Mouse (Mus musculus) left cerebral cortex, adult 8-10 months (tissue): Measurements from ENCODE around the gene Sprr2a3. TPM values are rescaled to one million over a fixed set of nuclear protein-coding genes. Genes with fewer than 3 reads are reported as not detected.
"Not testable (repeated sequence)": the region's sequence is repeated elsewhere in the genome, so short reads cannot be mapped to it uniquely, and the experiment has no call there.

Experiments
- DNase-seq, 2 experiments: peaks; one replicate each; pipeline ENCODE4 v3.0.0; 2022; ENCODE audit warnings: low spot score in 2 of 2
- total RNA-seq, 4 experiments: library from RNA; stranded (reverse); gene quantifications; 2 replicates each; pipeline ENCODE4 v1.2.4; 2022

Sprr2a3 gene
- not detected for total RNA-seq

DNA sequence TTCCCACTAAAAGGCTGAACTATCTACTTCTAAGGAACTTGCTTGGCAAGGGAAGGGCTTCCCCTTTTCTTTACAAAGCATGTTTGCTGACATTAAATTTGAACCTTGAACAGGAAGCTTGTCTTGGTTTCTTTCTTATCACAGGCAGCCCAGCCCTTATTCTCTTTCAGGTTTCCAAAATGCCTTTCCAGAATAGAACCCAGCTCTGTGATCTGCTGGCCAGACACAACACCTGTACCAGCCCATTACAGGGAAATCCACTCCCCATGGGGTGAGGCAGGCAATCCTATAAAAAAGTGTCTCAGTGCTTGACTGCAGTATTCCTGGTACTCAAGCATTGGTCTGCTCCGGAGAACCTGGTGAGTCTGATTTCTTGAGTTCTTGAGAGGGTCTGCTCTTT is at the start of gene Sprr2a3:
Gene Sprr2a3 (plus strand): TSS at position 317 of the 400 bp plus-strand sequence.
- not testable (repeated sequence) for DNase-seq

DNA sequence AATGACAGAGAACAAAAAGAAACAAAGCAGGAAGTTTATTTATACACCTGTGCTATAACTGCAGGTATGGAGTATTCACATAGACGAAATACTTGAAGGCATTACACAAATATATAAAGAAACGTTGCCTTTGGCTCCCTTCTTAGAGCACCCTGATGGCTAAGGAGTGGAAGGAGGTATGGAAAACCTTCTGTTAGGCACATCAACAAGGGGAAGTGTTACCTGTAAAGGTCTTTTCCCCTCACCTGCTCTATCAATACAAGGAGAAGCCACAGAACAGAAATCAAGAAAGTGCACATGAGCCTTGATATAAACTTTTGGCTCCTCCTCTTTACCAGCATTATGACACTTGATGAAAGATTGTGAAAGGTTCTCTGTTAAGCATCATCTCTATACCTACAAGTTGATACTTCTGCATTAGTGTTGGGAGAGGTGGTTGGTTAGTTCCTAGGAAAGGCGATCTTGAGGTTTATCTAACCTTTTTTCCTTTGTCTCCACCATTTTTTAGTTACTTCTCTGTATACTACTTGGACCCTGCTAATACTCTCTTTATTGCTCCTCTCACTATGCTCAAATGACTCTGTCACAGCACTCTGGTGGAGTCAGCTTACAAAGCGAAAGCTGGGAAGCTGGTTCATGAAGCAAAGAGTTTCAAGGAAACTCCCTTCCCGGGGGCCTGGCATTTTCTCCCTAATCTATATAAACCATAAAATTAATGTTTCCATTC is 48.6 kb upstream of the Sprr2a3 start:
- not testable (repeated sequence) for DNase-seq

DNA sequence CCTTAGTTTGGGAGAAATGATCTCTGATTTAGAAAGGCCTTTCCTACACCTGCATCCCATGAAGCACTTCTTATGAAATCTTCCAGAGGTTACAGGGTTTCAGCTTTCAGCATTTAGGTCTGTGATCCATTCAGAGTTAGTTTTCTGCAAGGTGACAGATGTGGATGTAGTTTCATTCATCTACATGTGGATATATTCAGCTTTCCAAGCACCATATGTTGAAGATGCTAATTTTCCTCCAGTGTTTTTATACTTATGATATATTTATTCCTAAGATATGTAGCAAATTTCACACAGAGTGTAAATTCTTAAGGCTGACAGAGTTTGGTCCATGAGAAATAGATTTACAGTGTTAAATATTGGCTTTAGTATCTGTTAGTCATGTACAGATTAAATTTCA is 46.5 kb upstream of the Sprr2a3 start:
- not testable (repeated sequence) for DNase-seq

DNA sequence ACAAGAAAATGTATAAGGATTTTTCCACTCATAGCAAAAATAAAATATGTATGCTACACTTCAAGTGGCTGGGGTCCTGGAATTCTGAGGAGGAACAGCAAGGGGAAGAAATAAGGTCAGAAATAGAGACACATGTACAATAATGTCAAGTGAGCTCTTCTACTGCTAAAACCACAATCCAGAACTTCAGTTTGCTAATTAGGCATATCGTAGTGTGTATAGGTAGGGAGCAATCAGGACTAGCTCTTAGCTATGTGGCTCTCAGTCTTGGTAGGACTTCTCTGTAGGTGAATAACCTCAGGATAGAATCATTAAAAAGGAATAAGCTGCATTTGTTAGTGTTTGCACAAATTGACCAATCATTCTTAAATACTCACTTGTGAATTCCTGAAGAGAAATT is 46.0 kb upstream of the Sprr2a3 start:
- not testable (repeated sequence) for DNase-seq

DNA sequence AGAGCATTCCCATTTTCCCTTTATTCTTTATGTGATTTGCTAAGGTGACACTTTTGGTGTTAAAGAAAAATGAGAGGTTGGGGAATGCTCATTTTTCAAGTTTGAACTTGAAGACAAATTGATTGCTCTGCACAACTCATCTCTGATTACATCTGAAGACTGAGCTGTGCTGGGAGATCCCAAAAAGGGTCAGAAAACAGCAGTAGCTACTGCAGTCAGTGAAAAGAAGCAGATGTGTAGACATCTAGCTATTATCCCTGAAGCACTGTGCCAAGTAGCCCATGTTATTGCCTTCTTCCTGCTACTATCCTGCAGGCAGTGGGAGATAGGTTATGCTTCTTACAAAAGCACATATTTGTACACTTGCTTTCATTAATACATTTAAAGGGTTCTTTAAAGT is 40.4 kb upstream of the Sprr2a3 start:
- not testable (repeated sequence) for DNase-seq

DNA sequence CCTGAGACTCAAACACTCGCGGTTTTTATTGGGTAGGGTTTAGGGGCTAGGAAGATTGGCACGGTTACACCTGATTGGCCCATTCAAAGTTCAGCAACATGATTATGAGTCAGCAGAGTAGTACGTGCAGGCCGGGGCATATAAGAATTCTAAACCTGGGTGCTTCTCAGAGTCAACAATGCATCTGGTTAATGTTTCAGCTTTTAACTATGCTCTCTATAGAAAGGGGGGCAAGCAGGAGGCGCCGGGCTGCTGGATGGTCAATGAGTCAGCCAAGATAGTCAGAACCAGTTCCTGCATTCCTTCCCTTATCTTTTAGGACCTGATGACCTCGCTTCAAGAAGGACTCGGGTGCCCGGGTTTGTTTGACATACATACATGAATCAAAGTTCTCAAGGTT is 39.0 kb upstream of the Sprr2a3 start:
- not testable (repeated sequence) for DNase-seq

DNA sequence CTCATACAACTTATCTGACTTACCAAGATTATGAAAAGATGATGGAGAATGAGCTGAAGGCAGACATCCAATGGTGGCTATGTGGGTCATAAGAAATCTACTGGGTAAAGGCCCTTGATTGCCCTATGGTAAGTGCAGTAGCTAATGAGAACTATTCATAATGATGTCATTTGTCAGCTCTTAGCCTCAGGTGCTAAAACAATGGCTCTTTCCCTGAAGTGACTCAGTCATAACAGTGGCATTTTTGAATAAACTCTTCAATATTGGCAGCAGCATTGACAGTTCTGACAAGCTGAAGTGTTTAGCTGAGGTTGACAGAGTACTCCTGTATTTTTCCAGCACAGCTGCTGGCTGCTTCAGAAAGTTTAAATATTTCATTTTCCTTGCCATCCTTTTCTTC is 36.7 kb upstream of the Sprr2a3 start:
- not testable (repeated sequence) for DNase-seq

DNA sequence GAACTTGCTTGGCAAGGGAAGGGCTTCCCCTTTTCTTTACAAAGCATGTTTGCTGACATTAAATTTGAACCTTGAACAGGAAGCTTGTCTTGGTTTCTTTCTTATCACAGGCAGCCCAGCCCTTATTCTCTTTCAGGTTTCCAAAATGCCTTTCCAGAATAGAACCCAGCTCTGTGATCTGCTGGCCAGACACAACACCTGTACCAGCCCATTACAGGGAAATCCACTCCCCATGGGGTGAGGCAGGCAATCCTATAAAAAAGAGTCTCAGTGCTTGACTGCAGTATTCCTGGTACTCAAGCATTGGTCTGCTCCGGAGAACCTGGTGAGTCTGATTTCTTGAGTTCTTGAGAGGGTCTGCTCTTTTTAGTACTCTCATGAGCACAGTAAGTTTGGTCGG is 34.8 kb upstream of the Sprr2a3 start:
- not testable (repeated sequence) for DNase-seq

DNA sequence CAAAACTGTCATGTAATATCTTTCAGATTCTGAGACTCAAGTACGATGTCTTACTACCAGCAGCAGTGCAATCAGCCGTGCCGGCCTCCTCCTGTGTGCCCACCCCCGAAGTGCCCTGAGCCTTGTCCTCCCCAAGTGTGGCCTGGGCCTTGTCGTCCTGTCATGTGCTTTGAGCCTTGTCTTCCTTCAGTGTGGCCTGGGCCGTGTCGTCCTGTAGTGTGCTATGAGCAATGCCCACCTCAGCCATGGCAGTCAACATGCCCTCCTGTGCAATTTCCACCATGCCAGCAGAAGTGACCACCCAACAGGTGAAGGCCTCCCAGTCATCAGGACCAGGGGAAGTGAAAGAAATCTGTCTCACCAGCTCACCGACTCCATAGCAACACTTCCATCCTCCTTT is 31.4 kb upstream of the Sprr2a3 start:
- not testable (repeated sequence) for DNase-seq

DNA sequence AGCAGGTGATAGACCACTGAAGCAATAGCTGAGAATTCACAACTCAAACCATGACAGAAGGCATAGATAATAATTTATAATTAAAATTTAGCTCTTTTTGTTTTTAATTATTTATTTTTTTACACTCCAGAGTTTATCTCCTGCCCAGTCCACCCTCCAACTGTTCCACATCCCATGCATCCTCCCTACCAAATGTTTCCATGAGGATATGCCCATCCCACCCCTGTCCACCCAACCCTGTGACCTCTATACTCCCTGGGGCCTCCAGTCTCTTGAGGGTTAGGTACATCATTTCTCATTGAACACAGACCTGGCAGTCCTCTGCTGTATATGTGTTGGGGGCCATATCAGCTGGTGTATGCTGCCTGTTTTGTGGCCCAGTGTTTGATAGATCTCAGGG is 26.7 kb upstream of the Sprr2a3 start:
- DNase-seq, result not testable (repeated sequence)

DNA sequence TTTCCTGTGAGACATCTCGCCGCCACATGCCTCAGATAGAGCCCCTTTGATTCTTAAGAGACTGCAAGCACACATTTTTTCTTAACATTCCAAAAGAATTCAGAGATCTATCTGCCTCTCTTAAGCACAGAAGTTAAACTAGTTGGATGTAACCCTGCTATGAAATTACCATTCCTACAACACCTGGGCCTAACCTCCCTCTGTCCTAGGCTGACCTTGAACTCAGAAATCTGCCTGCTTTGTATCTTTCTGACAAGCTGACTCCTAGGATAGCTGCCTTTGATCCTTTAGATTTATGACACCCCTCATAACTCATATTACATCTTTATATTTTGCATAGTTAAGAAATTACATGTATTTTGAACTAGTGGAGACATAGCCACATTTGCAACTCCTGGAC is 21.8 kb upstream of the Sprr2a3 start:
- DNase-seq, result not testable (repeated sequence)

DNA sequence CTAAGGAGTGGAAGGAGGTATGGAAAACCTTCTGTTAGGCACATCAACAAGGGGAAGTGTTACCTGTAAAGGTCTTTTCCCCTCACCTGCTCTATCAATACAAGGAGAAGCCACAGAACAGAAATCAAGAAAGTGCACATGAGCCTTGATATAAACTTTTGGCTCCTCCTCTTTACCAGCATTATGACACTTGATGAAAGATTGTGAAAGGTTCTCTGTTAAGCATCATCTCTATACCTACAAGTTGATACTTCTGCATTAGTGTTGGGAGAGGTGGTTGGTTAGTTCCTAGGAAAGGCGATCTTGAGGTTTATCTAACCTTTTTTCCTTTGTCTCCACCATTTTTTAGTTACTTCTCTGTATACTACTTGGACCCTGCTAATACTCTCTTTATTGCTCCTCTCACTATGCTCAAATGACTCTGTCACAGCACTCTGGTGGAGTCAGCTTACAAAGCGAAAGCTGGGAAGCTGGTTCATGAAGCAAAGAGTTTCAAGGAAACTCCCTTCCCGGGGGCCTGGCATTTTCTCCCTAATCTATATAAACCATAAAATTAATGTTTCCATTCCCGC is 13.7 kb upstream of the Sprr2a3 start:
- DNase-seq, result not testable (repeated sequence)

DNA sequence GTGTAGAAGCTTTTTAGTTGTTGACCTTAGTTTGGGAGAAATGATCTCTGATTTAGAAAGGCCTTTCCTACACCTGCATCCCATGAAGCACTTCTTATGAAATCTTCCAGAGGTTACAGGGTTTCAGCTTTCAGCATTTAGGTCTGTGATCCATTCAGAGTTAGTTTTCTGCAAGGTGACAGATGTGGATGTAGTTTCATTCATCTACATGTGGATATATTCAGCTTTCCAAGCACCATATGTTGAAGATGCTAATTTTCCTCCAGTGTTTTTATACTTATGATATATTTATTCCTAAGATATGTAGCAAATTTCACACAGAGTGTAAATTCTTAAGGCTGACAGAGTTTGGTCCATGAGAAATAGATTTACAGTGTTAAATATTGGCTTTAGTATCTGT is 11.7 kb upstream of the Sprr2a3 start:
- DNase-seq, result not testable (repeated sequence)

DNA sequence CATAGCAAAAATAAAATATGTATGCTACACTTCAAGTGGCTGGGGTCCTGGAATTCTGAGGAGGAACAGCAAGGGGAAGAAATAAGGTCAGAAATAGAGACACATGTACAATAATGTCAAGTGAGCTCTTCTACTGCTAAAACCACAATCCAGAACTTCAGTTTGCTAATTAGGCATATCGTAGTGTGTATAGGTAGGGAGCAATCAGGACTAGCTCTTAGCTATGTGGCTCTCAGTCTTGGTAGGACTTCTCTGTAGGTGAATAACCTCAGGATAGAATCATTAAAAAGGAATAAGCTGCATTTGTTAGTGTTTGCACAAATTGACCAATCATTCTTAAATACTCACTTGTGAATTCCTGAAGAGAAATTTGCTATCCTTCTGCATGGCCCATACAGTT is 11.2 kb upstream of the Sprr2a3 start:
- not testable (repeated sequence) for DNase-seq

DNA sequence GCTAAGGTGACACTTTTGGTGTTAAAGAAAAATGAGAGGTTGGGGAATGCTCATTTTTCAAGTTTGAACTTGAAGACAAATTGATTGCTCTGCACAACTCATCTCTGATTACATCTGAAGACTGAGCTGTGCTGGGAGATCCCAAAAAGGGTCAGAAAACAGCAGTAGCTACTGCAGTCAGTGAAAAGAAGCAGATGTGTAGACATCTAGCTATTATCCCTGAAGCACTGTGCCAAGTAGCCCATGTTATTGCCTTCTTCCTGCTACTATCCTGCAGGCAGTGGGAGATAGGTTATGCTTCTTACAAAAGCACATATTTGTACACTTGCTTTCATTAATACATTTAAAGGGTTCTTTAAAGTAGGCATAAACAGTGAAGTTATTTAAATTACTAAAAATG is 5.6 kb upstream of the Sprr2a3 start:
- DNase-seq, result not testable (repeated sequence)

DNA sequence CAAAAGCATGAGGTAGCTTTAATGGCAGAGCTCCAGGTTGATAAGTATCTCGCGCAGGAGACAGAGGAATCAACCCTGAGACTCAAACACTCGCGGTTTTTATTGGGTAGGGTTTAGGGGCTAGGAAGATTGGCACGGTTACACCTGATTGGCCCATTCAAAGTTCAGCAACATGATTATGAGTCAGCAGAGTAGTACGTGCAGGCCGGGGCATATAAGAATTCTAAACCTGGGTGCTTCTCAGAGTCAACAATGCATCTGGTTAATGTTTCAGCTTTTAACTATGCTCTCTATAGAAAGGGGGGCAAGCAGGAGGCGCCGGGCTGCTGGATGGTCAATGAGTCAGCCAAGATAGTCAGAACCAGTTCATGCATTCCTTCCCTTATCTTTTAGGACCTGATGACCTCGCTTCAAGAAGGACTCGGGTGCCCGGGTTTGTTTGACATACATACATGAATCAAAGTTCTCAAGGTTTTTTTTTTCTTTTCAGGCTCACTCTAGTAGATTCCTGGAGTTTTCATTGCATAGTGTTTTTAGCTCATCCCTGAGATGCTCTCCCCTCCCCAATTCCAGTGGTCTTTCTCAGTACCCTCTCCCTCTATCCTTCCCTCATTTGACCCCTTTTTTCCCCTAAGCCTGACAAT is 4.1 kb upstream of the Sprr2a3 start:
- DNase-seq, result not testable (repeated sequence)

DNA sequence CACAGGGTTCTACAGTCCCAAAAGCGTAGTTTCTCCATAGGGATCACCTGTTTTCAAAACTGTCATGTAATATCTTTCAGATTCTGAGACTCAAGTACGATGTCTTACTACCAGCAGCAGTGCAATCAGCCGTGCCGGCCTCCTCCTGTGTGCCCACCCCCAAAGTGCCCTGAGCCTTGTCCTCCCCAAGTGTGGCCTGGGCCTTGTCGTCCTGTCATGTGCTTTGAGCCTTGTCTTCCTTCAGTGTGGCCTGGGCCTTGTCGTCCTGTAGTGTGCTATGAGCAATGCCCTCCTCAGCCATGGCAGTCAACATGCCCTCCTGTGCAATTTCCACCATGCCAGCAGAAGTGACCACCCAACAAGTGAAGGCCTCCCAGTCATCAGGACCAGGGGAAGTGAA is 3.3 kb downstream of the Sprr2a3 start:
- not testable (repeated sequence) for DNase-seq

DNA sequence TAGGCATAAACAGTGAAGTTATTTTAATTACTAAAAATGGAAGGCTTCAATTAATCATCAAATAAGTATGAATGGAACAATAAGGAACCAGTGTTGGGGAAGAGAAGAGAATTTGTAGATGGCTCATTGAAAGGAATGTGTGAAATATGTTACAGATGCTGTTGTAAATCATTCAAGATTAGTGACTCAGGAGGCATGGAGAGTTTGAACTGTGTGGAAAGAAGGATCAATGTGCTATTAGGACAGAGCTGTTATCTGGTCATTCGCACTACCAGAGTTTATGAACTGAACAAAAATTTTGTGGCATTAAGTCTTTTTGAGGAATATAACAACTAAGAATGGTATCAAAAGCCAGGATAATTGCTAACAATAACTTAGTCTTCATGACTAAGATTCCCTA is 22.2 kb downstream of the Sprr2a3 start:
- no peak for DNase-seq

DNA sequence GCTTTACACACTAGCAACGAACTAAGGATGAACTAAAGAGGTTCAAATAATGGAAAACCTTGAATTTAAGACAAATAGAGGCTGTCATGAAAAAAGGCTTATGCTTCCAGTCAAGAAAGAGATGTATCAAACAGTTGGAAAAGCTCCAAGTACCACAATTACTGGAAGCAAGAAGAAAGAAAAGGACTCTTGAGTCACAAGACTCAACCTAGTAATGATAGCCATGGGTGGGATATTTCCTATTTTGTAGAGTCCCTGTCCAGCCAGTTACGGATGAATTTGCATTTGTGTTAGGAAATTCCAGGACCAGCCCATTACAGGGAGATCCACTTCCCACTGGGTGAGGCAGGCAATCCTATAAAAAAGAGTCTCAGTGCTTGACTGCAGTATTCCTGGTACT is 31.1 kb downstream of the Sprr2a3 start, which contains the start of gene Sprr2b:
Gene Sprr2b (plus strand): TSS at position 301 of the 400 bp plus-strand sequence.
- no peak for DNase-seq

DNA sequence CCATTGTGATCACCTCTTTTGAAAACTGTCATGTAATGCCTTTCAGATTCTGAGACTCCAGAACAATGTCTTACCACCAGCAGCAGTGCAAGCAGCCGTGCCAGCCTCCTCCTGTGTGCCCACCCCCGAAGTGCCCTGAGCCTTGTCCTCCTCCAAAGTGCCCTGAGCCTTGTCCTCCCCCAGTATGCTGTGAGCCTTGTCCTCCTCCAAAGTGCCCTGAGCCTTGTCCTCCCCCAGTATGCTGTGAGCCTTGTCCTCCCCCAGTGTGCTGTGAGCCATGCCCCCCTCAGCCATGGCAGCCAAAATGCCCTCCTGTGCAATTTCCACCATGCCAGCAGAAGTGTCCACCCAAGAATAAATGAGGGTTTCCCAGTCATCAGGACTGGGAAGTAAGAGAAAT is 32.2 kb downstream of the Sprr2a3 start:
- DNase-seq, result no peak

DNA sequence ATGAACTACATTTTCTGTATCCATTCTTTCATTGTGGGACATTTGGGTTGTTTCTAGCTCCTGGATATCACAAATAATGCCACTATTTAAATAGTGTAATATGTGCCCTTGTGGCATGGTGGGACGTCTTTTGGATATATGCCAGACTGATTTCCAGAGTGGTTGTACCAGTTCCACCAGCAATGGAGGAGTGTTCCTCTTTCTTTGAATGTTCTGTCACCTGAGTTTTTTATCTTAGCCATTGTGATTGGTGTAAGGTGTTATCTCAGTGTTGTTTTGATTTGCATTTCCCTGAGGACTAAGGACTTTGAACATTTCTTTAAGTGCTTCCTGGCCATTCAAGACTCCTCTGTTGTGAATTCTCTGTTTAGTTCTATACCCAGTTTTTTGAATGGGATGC is 51.1 kb downstream of the Sprr2a3 start:
- DNase-seq, result no peak

DNA sequence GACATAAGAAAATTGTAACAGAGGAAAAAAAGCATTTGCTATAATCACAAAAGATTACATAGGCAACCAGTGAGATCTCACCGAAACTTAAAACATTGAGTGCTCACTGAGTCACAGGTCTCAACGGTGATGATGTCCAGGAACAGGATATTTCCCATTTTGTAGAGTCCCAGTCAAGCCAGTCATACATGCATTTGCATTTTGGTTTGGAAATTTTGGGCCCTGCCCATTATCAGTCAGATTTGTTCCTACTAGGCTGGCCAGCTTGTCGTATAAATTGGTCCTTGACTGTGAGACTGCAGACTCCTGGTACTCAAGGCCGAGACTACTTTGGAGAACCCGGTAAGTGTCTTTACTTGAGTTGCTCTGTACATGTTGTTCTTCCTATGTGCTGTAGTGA is 53.6 kb downstream of the Sprr2a3 start, which contains the start of gene Sprr2d:
Gene Sprr2d (plus strand): TSS at position 301 of the 400 bp plus-strand sequence.
- no peak for DNase-seq
